Mouse (Mus musculus) CH12.LX (cell line): Measurements from ENCODE around the gene Tmem9.

Experiments
- CTCF ChIP-seq, 2 experiments: IDR thresholded peaks in 1 of 2; conservative IDR thresholded peaks in 1 of 2; 2 replicates each; pipeline ENCODE4 v1.5.1; 2011 to 2012; ENCODE audit warnings: low read depth in 2 of 2, low read length in 2 of 2, improper control_type of control experiment in 1 of 2, inconsistent platforms in 1 of 2, mild to moderate bottlenecking in 1 of 2, moderate library complexity in 1 of 2
- EP300 ChIP-seq: IDR thresholded peaks from 2 replicates; pipeline ENCODE4 v1.6.1; 2011; ENCODE audit warnings: low read length, improper control_type of control experiment
- ETS1 ChIP-seq: conservative IDR thresholded peaks from 2 replicates; pipeline ENCODE4 v1.6.1; 2012; ENCODE audit warnings: low read depth, mild to moderate bottlenecking, inconsistent platforms, low read length, improper control_type of control experiment, moderate library complexity
- MAFK ChIP-seq: IDR thresholded peaks from 2 replicates; pipeline ENCODE4 v1.6.1; 2011; ENCODE audit warnings: low read length, improper control_type of control experiment; ENCODE audit not compliant: insufficient replicate concordance
- MAZ ChIP-seq: IDR thresholded peaks from 2 replicates; pipeline ENCODE4 v1.6.1; 2012; ENCODE audit warnings: low read depth, mild to moderate bottlenecking, inconsistent platforms, low read length, improper control_type of control experiment, moderate library complexity
- NRF1 ChIP-seq: IDR thresholded peaks from 2 replicates; pipeline ENCODE4 v1.6.1; 2014; ENCODE audit warnings: low read depth, mild to moderate bottlenecking, inconsistent platforms, low read length, improper control_type of control experiment, moderate library complexity
- SMC3 ChIP-seq: IDR thresholded peaks from 2 replicates; pipeline ENCODE4 v1.6.1; 2011; ENCODE audit warnings: low read depth, low read length, improper control_type of control experiment
- TCF12 ChIP-seq: IDR thresholded peaks from 2 replicates; pipeline ENCODE4 v1.6.1; 2014; ENCODE audit warnings: low read depth, mild to moderate bottlenecking, inconsistent platforms, low read length, improper control_type of control experiment
- USF1 ChIP-seq: IDR thresholded peaks from 2 replicates; pipeline ENCODE4 v1.6.1; 2014; ENCODE audit warnings: low read depth, mild to moderate bottlenecking, inconsistent platforms, low read length, improper control_type of control experiment

- no peak for TF ChIP-seq MAZ
- no peak for TF ChIP-seq ETS1
- TF ChIP-seq SMC3, result no peak
- no peak for TF ChIP-seq TCF12
- TF ChIP-seq CTCF (conservative IDR thresholded peaks at IDR 0.05 in 1 of 2, IDR thresholded peaks at IDR 0.05 in 1 of 2; ENCODE audit: low read depth in 2 of 2, low read length in 2 of 2), result no peak
- no peak for TF ChIP-seq MAFK
- no peak for TF ChIP-seq EP300
- no peak for TF ChIP-seq USF1
- no peak for TF ChIP-seq NRF1
These were observed at the start of gene Tmem9 for GRCm38 (mm10) chr1:136007211-136008158.
